ENCODE assay signal across 8 mouse cellular contexts in the genomic region with DNA sequence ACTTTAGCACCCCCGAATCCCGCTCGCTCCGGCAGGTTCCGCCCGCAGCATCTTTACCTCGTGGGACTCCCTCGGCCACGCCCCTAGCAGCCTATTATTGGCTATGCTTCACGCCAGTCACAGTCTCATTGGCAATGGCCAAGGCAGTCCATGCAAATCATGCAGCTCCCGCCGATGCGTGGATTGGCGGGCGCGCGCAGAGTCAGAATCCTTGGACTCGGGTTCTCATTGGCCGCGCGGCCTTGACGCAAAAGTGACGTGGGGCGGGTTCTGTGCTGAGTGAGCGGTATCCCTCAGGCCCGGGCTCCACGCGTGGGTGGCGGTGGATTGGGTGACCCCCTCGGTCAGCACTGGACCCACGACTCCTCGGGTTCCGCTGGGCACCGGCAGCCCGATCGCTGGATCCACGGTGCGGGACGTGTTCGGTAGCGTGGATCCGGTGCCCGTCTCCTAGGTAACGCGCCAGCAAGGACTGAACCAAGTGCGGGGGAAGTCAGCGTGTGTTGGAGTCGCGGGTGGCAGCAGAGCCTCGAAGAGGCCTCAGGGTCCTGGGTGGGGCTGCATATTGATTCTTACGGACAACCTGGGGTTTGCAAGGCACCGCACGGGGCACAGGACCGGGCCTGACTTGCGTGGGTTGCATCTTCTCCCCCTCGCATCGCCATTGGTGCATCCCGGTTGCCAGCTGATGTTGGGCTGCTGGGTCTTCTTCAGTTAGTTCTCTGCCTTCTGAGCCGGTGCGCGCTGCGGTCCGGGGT. TPM values are rescaled to one million over a fixed set of nuclear protein-coding genes. Genes with fewer than 3 reads are reported as not detected.
A peak's percentile ranks its signal among the peaks of the same experiment; 100 is the strongest.
DNase-seq lines count a peak whose midpoint lies in the region; ATAC-seq lines count a peak whose summit lies in the region.

A gene (minus strand): TSS at position 406 of the 758 bp plus-strand sequence.

- peak; percentile 97 for ATAC-seq in hindbrain, embryonic 13.5 days (ENCODE audit: low FRiP score)

- DNase-seq in T-cell, adult 2 months (ENCODE audit: low spot score), result peak; percentile 99
- peak; percentile 100 for DNase-seq in cerebellum, postnatal 25 days
- DNase-seq in frontal cortex, postnatal 25 days (ENCODE audit: low spot score in 2 of 2), result peak; percentile 100
- peak; percentile 100 for DNase-seq in layer of hippocampus, postnatal 14 days (ENCODE audit: low spot score in 2 of 2)
- peak; percentile 100 for DNase-seq in lung, postnatal 10 days
- peak; percentile 99 for DNase-seq in ovary, postnatal 14 days (ENCODE audit: low spot score)
- DNase-seq in thymus, postnatal 10 days (ENCODE audit: low spot score in 2 of 2), result peak; percentile 100

- H3K27me3 ChIP-seq in hindbrain, embryonic 13.5 days, result peaks cover 16% of the 10 kb centered on the region

- under 1% methylated on average over 62 of the region's 63 CpGs for WGBS in hindbrain, embryonic 13.5 days

- H3K4me1 ChIP-seq in hindbrain, embryonic 13.5 days (replicated peaks), result peaks cover 43% of the 10 kb centered on the region

- peak within 1 kb of the TSS; percentile 64 for H3K4me3 ChIP-seq in hindbrain, embryonic 13.5 days

- H3K27ac ChIP-seq in hindbrain, embryonic 13.5 days, result peak within 1 kb of the TSS; percentile 94

- peak within 1 kb of the TSS; percentile 83 for H3K9ac ChIP-seq in hindbrain, embryonic 13.5 days

- no peaks in the 10 kb centered on the region; the same call in 1 of the 2 replicates for H3K9me3 ChIP-seq in hindbrain, embryonic 13.5 days

- peaks cover 4% of the 10 kb centered on the region for H3K36me3 ChIP-seq in hindbrain, embryonic 13.5 days

- H3K4me2 ChIP-seq in hindbrain, embryonic 13.5 days, result peak within 1 kb of the TSS; percentile 87

RNA-seq across cellular contexts. Expression of the gene that starts here (rescaled TPM):
- polyA plus RNA-seq in hindbrain, embryonic 13.5 days (2015; fragmentation: Nextera tagmentation; extraction: Ambion mirVana), result 21.3 and 26.2 TPM in 2 replicates
- total RNA-seq in layer of hippocampus, postnatal 14 days (2021), result 100 to 1,000 TPM; 423 to 447 TPM

Comparison
In these comparisons a context has a peak if more than half of its experiments do, and no peak if none do; other contexts are left out.
1. Peak in every context shown above with its lines: DNase-seq, ATAC-seq, H3K4me3 ChIP-seq and H3K27ac ChIP-seq.